Mouse (Mus musculus): ENCODE results near the gene Epb41l4b. TPM values are rescaled to one million over a fixed set of nuclear protein-coding genes. Genes with fewer than 3 reads are reported as not detected.
A peak's percentile ranks its signal among the peaks of the same experiment; 100 is the strongest.

The Epb41l4b gene
- polyA plus RNA-seq, 1 experiment from 2014 or later, result 1.2 TPM

DNA sequence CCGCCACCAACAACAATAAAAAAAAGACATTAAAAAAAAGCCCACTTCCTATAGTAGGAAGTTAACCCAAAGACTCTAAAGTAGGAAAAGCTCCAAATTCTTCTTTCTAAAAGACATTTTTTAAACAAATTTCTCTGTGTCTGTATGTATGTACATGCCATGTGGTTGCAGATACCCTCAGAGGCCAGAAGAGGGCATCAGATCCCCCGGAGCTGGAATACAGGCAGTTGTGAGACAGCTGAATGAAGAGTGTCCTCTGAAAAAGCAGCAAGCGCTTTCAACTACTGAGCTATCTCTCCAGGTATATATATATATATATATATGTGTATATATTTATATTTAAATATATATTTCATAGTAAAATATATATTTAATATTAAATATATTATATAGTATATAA lies 121.9 kb downstream of the Epb41l4b start:
- H3K4me2 ChIP-seq (ENCODE audit: low read length), result no peak overlapping the region
- no peaks in the 10 kb centered on the region; the same call in 1 of the 2 replicates for H3K9me3 ChIP-seq (ENCODE audit: control insufficient read depth, low read length)
- H3K4me1 ChIP-seq (replicated peaks; ENCODE audit: control insufficient read depth, insufficient read depth, low read length), result no peaks in the 10 kb centered on the region
- 91% methylated on average over 3 of the region's 3 CpGs for WGBS
- no peak overlapping the region for H3K9ac ChIP-seq (replicated peaks; ENCODE audit: low read depth, low read length)
- no peak overlapping the region for H3K4me3 ChIP-seq (replicated peaks; ENCODE audit: low read length)
- no peaks in the 10 kb centered on the region for H3K36me3 ChIP-seq (ENCODE audit: control insufficient read depth, insufficient read depth)
- no peak for ATAC-seq
- H3K27me3 ChIP-seq (replicated peaks; ENCODE audit: control insufficient read depth, insufficient read depth, low read length), result no peaks in the 10 kb centered on the region
- no peak overlapping the region for H3K27ac ChIP-seq (ENCODE audit: low read length)

DNA sequence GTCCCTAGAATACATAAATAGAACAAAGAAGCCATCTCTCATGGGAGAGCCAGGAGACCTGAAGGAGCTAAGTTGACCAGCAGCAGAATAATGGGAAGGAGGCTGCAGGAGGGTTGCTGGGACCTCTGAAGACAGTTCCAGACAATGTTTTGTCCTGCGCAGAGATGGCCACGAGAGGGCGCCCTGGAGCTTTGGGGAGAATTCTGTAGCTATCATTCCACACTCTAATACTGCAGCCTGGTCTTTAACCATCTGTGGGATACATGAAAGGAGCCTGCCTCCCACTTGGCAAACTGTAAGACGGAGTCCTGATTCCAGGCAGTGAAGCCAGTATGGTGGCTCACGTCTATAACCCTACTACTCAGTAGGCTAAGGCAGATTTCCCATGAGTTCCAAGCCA lies 126.0 kb downstream of the Epb41l4b start:
- peak; percentile 50; the same call in 1 of the 2 replicates for ATAC-seq
- 27% methylated on average over 5 of the region's 5 CpGs for WGBS

DNA sequence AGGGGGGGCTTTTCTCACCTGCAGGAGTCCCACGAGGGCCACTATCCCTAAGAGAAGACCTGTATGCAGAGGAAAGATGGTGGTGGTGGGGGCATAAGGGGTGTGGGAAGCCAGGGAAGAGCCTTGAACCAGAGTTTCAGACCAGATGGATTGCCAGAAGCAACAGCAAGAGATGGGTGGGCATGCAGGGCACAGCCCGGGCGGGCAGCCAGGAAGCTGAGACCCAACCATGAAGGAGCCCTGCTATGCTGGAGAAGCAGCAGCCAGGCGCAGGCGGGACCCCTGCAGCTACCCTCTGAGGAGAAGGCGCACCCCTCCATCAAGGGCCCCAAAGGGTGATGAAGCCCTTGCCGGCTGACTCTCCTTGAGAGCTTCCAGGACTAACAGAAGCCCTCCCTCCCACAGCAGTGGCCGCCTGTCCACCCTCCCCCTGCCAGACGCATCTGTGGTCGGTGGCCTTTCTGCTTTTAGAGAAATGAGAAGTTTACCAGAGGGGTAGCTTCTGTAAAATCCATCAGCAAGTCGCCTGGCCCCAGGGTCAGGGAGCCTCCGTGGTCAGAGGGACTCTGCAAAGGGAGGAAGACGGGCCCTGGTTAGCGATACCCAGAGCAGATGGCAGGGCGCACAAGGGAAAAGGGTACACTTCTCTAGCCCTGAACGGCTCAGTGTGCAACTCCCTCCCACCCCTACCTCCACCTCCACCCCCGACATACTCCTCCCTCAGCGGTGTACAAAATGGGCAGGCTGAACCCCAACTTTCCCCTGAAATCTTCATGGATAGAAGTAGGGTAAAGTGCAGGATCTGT lies 126.7 kb downstream of the Epb41l4b start:
- ATAC-seq, result no peak
- no peak overlapping the region for H3K9ac ChIP-seq (replicated peaks; ENCODE audit: low read depth, low read length)
- H3K36me3 ChIP-seq (ENCODE audit: control insufficient read depth, insufficient read depth), result no peaks in the 10 kb centered on the region
- no peak overlapping the region for H3K4me3 ChIP-seq (replicated peaks; ENCODE audit: low read length)
- no peak overlapping the region for H3K4me2 ChIP-seq (ENCODE audit: low read length)
- no peak overlapping the region for H3K27ac ChIP-seq (ENCODE audit: low read length)
- H3K27me3 ChIP-seq (replicated peaks; ENCODE audit: control insufficient read depth, insufficient read depth, low read length), result no peaks in the 10 kb centered on the region
- 57% methylated on average over 17 of the region's 18 CpGs for WGBS
- no peaks in the 10 kb centered on the region; the same call in 1 of the 2 replicates for H3K4me1 ChIP-seq (replicated peaks; ENCODE audit: control insufficient read depth, insufficient read depth, low read length)
- H3K9me3 ChIP-seq (ENCODE audit: control insufficient read depth, low read length), result no peaks in the 10 kb centered on the region; the same call in 1 of the 2 replicates

More for the DNA sequence above, 126.0 kb downstream of the Epb41l4b start:
- Histone ChIP-seq H3K4me1 (replicated peaks; ENCODE audit: control insufficient read depth, insufficient read depth, low read length) (no peaks in the 10 kb centered on the region), H3K4me2 (ENCODE audit: low read length) (no peak overlapping the region), H3K9ac (replicated peaks; ENCODE audit: low read depth, low read length) (no peak overlapping the region), H3K27ac (ENCODE audit: low read length) (no peak overlapping the region), H3K4me3 (replicated peaks; ENCODE audit: low read length) (no peak overlapping the region), H3K36me3 (ENCODE audit: control insufficient read depth, insufficient read depth) (no peaks in the 10 kb centered on the region), H3K9me3 (ENCODE audit: control insufficient read depth, low read length) (no peaks in the 10 kb centered on the region; the same call in 1 of the 2 replicates), H3K27me3 (replicated peaks; ENCODE audit: control insufficient read depth, insufficient read depth, low read length) (no peaks in the 10 kb centered on the region)

DNA sequence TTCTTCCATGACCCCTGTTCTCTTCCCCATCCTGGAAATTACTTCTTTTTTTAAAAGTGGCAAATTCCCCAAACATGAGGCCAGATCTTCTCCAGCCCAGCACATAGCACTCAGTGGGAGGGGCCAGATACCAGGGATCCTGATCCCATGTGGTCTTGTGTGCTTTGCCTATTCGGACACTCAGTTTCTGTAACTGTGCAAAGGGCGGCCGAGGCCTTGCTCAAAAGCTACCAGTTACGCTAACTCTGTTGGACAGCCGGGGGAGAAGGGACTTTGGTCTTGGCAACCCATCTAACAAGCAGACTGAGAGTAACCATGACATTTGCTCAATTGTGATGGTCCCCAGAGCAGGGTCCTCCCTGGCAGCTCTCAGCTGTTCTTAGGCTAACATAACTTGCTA lies 128.2 kb downstream of the Epb41l4b start:
- WGBS, result 94% methylated on average over 5 of the region's 5 CpGs
- H3K4me2 ChIP-seq (ENCODE audit: low read length), result no peak overlapping the region
- H3K36me3 ChIP-seq (ENCODE audit: control insufficient read depth, insufficient read depth), result no peaks in the 10 kb centered on the region
- no peaks in the 10 kb centered on the region for H3K27me3 ChIP-seq (replicated peaks; ENCODE audit: control insufficient read depth, insufficient read depth, low read length)
- H3K9me3 ChIP-seq (ENCODE audit: control insufficient read depth, low read length), result no peaks in the 10 kb centered on the region
- no peak overlapping the region for H3K4me3 ChIP-seq (replicated peaks; ENCODE audit: low read length)
- H3K9ac ChIP-seq (replicated peaks; ENCODE audit: low read depth, low read length), result no peak overlapping the region
- H3K4me1 ChIP-seq (replicated peaks; ENCODE audit: control insufficient read depth, insufficient read depth, low read length), result peaks cover 6% of the 10 kb centered on the region
- no peak for ATAC-seq
- no peak overlapping the region for H3K27ac ChIP-seq (ENCODE audit: low read length)

DNA sequence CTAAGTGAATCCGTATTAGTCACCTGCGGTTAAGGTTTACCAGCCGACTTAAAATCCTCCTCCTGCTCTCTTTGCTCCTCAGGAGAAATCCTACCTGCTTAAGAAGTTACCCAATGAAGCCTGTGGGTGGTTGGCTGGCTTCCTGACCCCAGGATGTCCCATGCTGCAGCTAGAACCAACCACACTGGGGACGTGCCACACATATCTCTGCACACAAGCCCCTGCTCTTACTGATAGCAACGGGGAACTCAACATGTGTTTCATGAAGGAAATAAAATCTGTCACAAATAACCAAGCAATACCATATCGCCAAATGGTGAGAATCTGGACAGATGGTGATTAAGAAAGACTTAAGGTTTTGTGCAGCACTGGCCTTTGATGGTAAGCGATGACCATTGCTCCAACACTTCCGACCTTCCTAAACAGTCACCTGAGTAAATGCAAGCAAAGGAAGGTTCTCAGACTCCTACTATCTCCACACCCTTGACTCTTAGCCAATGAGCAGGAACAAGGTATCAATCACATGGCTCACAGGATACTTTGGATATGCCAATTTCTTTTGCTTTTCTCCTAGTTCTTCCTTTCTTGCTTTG lies 131.7 kb downstream of the Epb41l4b start:
- WGBS, result 59% methylated on average over 8 of the region's 8 CpGs
- no peak overlapping the region for H3K9ac ChIP-seq (replicated peaks; ENCODE audit: low read depth, low read length)
- ATAC-seq, result no peak
- no peak overlapping the region for H3K4me3 ChIP-seq (replicated peaks; ENCODE audit: low read length)
- H3K4me1 ChIP-seq (replicated peaks; ENCODE audit: control insufficient read depth, insufficient read depth, low read length), result peaks cover 6% of the 10 kb centered on the region
- no peak overlapping the region for H3K4me2 ChIP-seq (ENCODE audit: low read length)
- H3K9me3 ChIP-seq (ENCODE audit: control insufficient read depth, low read length), result no peaks in the 10 kb centered on the region
- no peaks in the 10 kb centered on the region for H3K36me3 ChIP-seq (ENCODE audit: control insufficient read depth, insufficient read depth)
- no peaks in the 10 kb centered on the region for H3K27me3 ChIP-seq (replicated peaks; ENCODE audit: control insufficient read depth, insufficient read depth, low read length)
- no peak overlapping the region for H3K27ac ChIP-seq (ENCODE audit: low read length)

DNA sequence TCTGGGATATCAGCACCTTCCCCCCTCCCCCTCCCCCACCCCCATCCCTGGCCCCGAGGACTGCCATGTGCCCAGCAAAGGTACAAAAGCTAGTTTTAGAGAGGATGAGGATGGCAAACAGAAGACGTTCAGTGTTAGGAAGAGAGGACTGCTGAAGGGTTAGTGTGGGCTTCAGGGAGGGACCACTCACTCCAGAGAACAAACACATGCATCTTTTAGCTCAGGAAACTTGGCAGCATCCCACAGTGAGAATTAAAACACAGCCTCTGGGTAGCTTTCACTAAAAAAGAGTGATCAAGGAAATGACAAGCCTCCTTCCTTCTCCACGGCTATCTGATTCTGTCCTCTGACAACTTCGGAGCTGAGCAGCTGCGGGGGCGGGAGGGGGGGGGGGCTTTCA lies 132.3 kb downstream of the Epb41l4b start:
- Histone ChIP-seq H3K4me1 (replicated peaks; ENCODE audit: control insufficient read depth, insufficient read depth, low read length) (peaks cover 6% of the 10 kb centered on the region), H3K27ac (ENCODE audit: low read length) (no peak overlapping the region), H3K4me2 (ENCODE audit: low read length) (no peak overlapping the region), H3K9me3 (ENCODE audit: control insufficient read depth, low read length) (no peaks in the 10 kb centered on the region), H3K4me3 (replicated peaks; ENCODE audit: low read length) (no peak overlapping the region), H3K27me3 (replicated peaks; ENCODE audit: control insufficient read depth, insufficient read depth, low read length) (no peaks in the 10 kb centered on the region), H3K9ac (replicated peaks; ENCODE audit: low read depth, low read length) (no peak overlapping the region), H3K36me3 (ENCODE audit: control insufficient read depth, insufficient read depth) (no peaks in the 10 kb centered on the region)
- WGBS, result 9% methylated on average over 6 of the region's 6 CpGs
- peak; percentile 56 for ATAC-seq

DNA sequence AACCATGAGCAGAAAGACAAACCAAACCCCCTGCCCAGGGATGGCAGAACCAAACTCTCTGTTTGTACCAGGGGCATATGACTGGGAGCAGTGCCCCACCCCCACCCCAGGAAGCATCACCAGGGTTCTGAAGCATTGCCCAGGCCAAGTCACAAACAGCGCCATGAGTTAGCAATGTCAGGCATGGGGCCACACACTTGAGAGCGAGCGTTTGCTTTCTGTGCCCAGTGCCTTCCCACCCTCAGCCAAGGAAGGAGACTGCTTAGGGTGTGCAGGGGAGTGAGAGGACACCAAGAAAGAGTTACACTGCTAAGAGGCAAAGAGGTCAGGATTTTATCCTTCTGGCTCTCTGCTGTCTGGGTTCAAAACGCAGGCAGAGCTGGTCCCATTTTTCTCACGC lies 132.8 kb downstream of the Epb41l4b start:
- H3K4me3 ChIP-seq (replicated peaks; ENCODE audit: low read length), result no peak overlapping the region
- H3K4me1 ChIP-seq (replicated peaks; ENCODE audit: control insufficient read depth, insufficient read depth, low read length), result peaks cover 6% of the 10 kb centered on the region
- no peak overlapping the region for H3K4me2 ChIP-seq (ENCODE audit: low read length)
- peak; percentile 35; the same call in 1 of the 2 replicates for ATAC-seq
- H3K36me3 ChIP-seq (ENCODE audit: control insufficient read depth, insufficient read depth), result no peaks in the 10 kb centered on the region
- no peaks in the 10 kb centered on the region for H3K9me3 ChIP-seq (ENCODE audit: control insufficient read depth, low read length)
- no peaks in the 10 kb centered on the region for H3K27me3 ChIP-seq (replicated peaks; ENCODE audit: control insufficient read depth, insufficient read depth, low read length)
- no peak overlapping the region for H3K27ac ChIP-seq (ENCODE audit: low read length)
- 44% methylated on average over 5 of the region's 5 CpGs for WGBS
- no peak overlapping the region for H3K9ac ChIP-seq (replicated peaks; ENCODE audit: low read depth, low read length)

DNA sequence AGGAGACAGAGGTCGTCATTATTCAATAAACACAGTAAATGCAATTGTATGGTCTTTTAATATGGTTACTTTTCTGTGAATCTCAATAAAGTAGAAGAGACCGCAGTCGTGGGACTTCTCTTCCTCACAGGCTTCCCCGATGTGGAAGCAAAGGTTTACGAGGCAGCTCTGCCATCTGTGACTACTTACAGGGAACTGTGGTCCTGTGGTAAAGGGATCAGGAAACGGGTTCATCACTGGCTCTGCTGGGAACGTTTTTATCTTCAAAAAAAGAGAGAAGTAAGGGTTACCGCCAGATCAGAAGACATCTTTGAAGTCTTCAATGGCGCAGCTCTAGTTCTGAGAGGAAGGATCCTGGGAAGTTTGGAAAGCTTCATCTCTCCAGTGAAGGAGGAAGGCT lies 135.5 kb downstream of the Epb41l4b start:
- 90% methylated on average over 9 of the region's 9 CpGs for WGBS
- ATAC-seq, result no peak

DNA sequence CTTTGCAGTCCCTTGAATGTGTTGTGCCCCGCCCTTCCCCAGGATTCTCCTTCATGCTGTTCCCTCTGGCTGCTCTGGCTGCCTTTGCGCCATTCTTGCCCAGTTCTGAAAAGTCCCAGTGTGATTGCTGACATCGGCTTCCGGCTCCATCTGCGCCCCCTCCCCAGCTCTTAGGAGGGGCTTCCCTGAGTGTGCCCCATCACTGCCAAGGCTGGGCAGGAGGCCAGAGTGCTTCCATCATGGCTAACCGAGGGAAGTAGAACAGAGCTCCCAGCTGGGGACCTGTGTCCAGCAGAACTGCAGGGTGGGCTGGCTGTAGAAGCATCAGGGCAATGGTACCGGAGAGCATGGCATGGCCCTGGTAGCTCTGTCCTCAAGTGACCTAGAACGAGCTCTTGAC lies 138.2 kb downstream of the Epb41l4b start:
- H3K4me2 ChIP-seq (ENCODE audit: low read length), result no peak overlapping the region
- H3K9ac ChIP-seq (replicated peaks; ENCODE audit: low read depth, low read length), result no peak overlapping the region
- peaks cover 5% of the 10 kb centered on the region; the same call in 1 of the 2 replicates for H3K4me1 ChIP-seq (replicated peaks; ENCODE audit: control insufficient read depth, insufficient read depth, low read length)
- H3K27me3 ChIP-seq (replicated peaks; ENCODE audit: control insufficient read depth, insufficient read depth, low read length), result no peaks in the 10 kb centered on the region
- no peaks in the 10 kb centered on the region for H3K9me3 ChIP-seq (ENCODE audit: control insufficient read depth, low read length)
- peak; percentile 88 for ATAC-seq
- no peak overlapping the region for H3K4me3 ChIP-seq (replicated peaks; ENCODE audit: low read length)
- WGBS, result 51% methylated on average over 8 of the region's 8 CpGs
- H3K27ac ChIP-seq (ENCODE audit: low read length), result no peak overlapping the region
- no peaks in the 10 kb centered on the region for H3K36me3 ChIP-seq (ENCODE audit: control insufficient read depth, insufficient read depth)

More for the DNA sequence above, 135.5 kb downstream of the Epb41l4b start:
- Histone ChIP-seq H3K4me1 (replicated peaks; ENCODE audit: control insufficient read depth, insufficient read depth, low read length) (peaks cover 11% of the 10 kb centered on the region), H3K9me3 (ENCODE audit: control insufficient read depth, low read length) (no peaks in the 10 kb centered on the region), H3K27me3 (replicated peaks; ENCODE audit: control insufficient read depth, insufficient read depth, low read length) (no peaks in the 10 kb centered on the region), H3K27ac (ENCODE audit: low read length) (no peak overlapping the region), H3K4me3 (replicated peaks; ENCODE audit: low read length) (no peak overlapping the region), H3K9ac (replicated peaks; ENCODE audit: low read depth, low read length) (no peak overlapping the region), H3K4me2 (ENCODE audit: low read length) (no peak overlapping the region), H3K36me3 (ENCODE audit: control insufficient read depth, insufficient read depth) (no peaks in the 10 kb centered on the region)
